Mouse (Mus musculus) heart, embryonic 10.5 days (tissue): ENCODE data around the gene Hivep2. TPM values are rescaled to one million over a fixed set of nuclear protein-coding genes. Genes with fewer than 3 reads are reported as not detected.

ENCODE experiments used
- DNase-seq: peaks from one replicate; pipeline ENCODE4 v3.0.0-alpha.2; 2017; ENCODE audit warnings: low spot score
- H3K27ac ChIP-seq: fragments of 300-500 bp; sonication (generic); 2 replicates; pipeline ENCODE4 v1.5.1; 2016; ENCODE audit warnings: mild to moderate bottlenecking
- H3K27me3 ChIP-seq: fragments of 300-500 bp; sonication (generic); 2 replicates; pipeline ENCODE4 v1.6.1; 2016; ENCODE audit warnings: mild to moderate bottlenecking; ENCODE audit not compliant: poor library complexity, insufficient read depth, severe bottlenecking
- H3K36me3 ChIP-seq: fragments of 300-500 bp; sonication (generic); 2 replicates; pipeline ENCODE4 v1.6.1; 2016; ENCODE audit warnings: mild to moderate bottlenecking, moderate library complexity
- H3K4me1 ChIP-seq: fragments of 300-500 bp; sonication (generic); 2 replicates; pipeline ENCODE4 v1.6.1; 2016; ENCODE audit warnings: mild to moderate bottlenecking
- H3K4me3 ChIP-seq: fragments of 300-500 bp; sonication (generic); 2 replicates; pipeline ENCODE4 v1.5.1; 2016; ENCODE audit warnings: mild to moderate bottlenecking, moderate library complexity
- H3K9me3 ChIP-seq: fragments of 300-500 bp; sonication (generic); 2 replicates; pipeline ENCODE4 v1.6.1; 2016; ENCODE audit warnings: mild to moderate bottlenecking, moderate library complexity
- WGBS: fragments of 180-500 bp; shearing (Covaris S2); methylation state at CpG from one replicate; pipeline ENCODE4 v1.1.7; 2016; 5-methylcytosine and 5-hydroxymethylcytosine counted together
- polyA plus RNA-seq: library from polyadenylated mRNA; unstranded; fragments of >200 nt; fragmentation: Nextera tagmentation; extraction: Ambion mirVana; gene quantifications from 2 replicates; pipeline ENCODE4 v1.2.1, GENCODE M21; 2016

Gene Hivep2
- polyA plus RNA-seq, 1 experiment from 2014 or later = 3.4 TPM

- Histone ChIP-seq H3K27ac (no peak overlapping the region), H3K36me3 (no peaks in the 10 kb centered on the region), H3K9me3 (no peaks in the 10 kb centered on the region), H3K4me1 (peaks cover 30% of the 10 kb centered on the region), H3K4me3 (no peak overlapping the region), H3K27me3 (no peaks in the 10 kb centered on the region)
- 79% methylated on average over 2 of the region's 2 CpGs for WGBS
- no peak for DNase-seq
Observed at GRCm38 (mm10) chr10:14058742-14059141, 92.9 kb downstream of the Hivep2 start.

GRCm38 (mm10) chr10:14059581-14059980, 93.7 kb downstream of the Hivep2 start:
- peaks cover 34% of the 10 kb centered on the region for H3K4me1 ChIP-seq
- no peaks in the 10 kb centered on the region for H3K36me3 ChIP-seq
- H3K9me3 ChIP-seq = no peaks in the 10 kb centered on the region
- no peak overlapping the region for H3K27ac ChIP-seq
- H3K4me3 ChIP-seq = no peak overlapping the region
- DNase-seq = no peak
- 86% methylated on average over 2 of the region's 2 CpGs for WGBS
- no peaks in the 10 kb centered on the region for H3K27me3 ChIP-seq

- WGBS = 74% methylated on average over 2 of the region's 2 CpGs
- no peak overlapping the region for H3K4me3 ChIP-seq
- peaks cover 40% of the 10 kb centered on the region for H3K4me1 ChIP-seq
- H3K9me3 ChIP-seq = no peaks in the 10 kb centered on the region
- no peak overlapping the region for H3K27ac ChIP-seq
- DNase-seq = no peak
- no peaks in the 10 kb centered on the region for H3K27me3 ChIP-seq
- H3K36me3 ChIP-seq = no peaks in the 10 kb centered on the region
Observed at GRCm38 (mm10) chr10:14060302-14060701, 94.4 kb downstream of the Hivep2 start.

GRCm38 (mm10) chr10:14063226-14063625, 97.4 kb downstream of the Hivep2 start:
- H3K36me3 ChIP-seq = no peaks in the 10 kb centered on the region
- no peak for DNase-seq
- no peak overlapping the region for H3K4me3 ChIP-seq
- no peaks in the 10 kb centered on the region for H3K9me3 ChIP-seq
- H3K27ac ChIP-seq = no peak overlapping the region
- peaks cover 19% of the 10 kb centered on the region; the same call in 1 of the 2 replicates for H3K4me1 ChIP-seq
- no peaks in the 10 kb centered on the region for H3K27me3 ChIP-seq
- 83% methylated on average over 4 of the region's 4 CpGs for WGBS

- Histone ChIP-seq H3K27me3 (no peaks in the 10 kb centered on the region), H3K9me3 (no peaks in the 10 kb centered on the region), H3K36me3 (no peaks in the 10 kb centered on the region), H3K4me3 (no peak overlapping the region), H3K4me1 (peaks cover 19% of the 10 kb centered on the region; the same call in 1 of the 2 replicates), H3K27ac (no peak overlapping the region)
- DNase-seq = no peak
- WGBS = 52% methylated on average over 15 of the region's 15 CpGs
Observed at GRCm38 (mm10) chr10:14064759-14065395, 99.0 kb downstream of the Hivep2 start.

GRCm38 (mm10) chr10:14067802-14068201, 101.9 kb downstream of the Hivep2 start:
- Histone ChIP-seq H3K9me3 (no peaks in the 10 kb centered on the region), H3K27me3 (no peaks in the 10 kb centered on the region), H3K4me3 (no peak overlapping the region), H3K4me1 (peaks cover 28% of the 10 kb centered on the region), H3K36me3 (no peaks in the 10 kb centered on the region), H3K27ac (no peak overlapping the region)
- 70% methylated on average over 4 of the region's 4 CpGs for WGBS
- DNase-seq = no peak

- no peak for DNase-seq
- Histone ChIP-seq H3K27me3 (no peaks in the 10 kb centered on the region), H3K36me3 (no peaks in the 10 kb centered on the region), H3K9me3 (no peaks in the 10 kb centered on the region), H3K4me3 (no peak overlapping the region), H3K27ac (no peak overlapping the region), H3K4me1 (peaks cover 29% of the 10 kb centered on the region)
- 57% methylated on average over 5 of the region's 5 CpGs for WGBS
Observed at GRCm38 (mm10) chr10:14070498-14071079, 104.7 kb downstream of the Hivep2 start.

GRCm38 (mm10) chr10:14072504-14072903, 106.6 kb downstream of the Hivep2 start:
- 74% methylated on average over 3 of the region's 3 CpGs for WGBS
- Histone ChIP-seq H3K27ac (no peak overlapping the region), H3K36me3 (no peaks in the 10 kb centered on the region), H3K27me3 (no peaks in the 10 kb centered on the region), H3K9me3 (no peaks in the 10 kb centered on the region), H3K4me1 (peaks cover 26% of the 10 kb centered on the region), H3K4me3 (no peak overlapping the region)
- no peak for DNase-seq

- DNase-seq = no peak
- H3K27me3 ChIP-seq = no peaks in the 10 kb centered on the region
- H3K9me3 ChIP-seq = no peaks in the 10 kb centered on the region
- peaks cover 23% of the 10 kb centered on the region for H3K4me1 ChIP-seq
- H3K4me3 ChIP-seq = no peak overlapping the region
- H3K27ac ChIP-seq = no peak overlapping the region
- 88% methylated on average over 5 of the region's 5 CpGs for WGBS
- H3K36me3 ChIP-seq = no peaks in the 10 kb centered on the region
Observed at GRCm38 (mm10) chr10:14075767-14076166, 109.9 kb downstream of the Hivep2 start.

- Histone ChIP-seq H3K27me3 (no peaks in the 10 kb centered on the region), H3K27ac (no peak overlapping the region), H3K36me3 (no peaks in the 10 kb centered on the region), H3K4me1 (peaks cover 22% of the 10 kb centered on the region), H3K9me3 (no peaks in the 10 kb centered on the region), H3K4me3 (no peak overlapping the region)
- DNase-seq = no peak
- WGBS = 84% methylated on average over 9 of the region's 9 CpGs
Observed at GRCm38 (mm10) chr10:14076880-14077279, 111.0 kb downstream of the Hivep2 start.

- H3K4me1 ChIP-seq = 0 out of 2 replicates have a peak, but pooled peaks cover 4% of the 10 kb centered on the region
- H3K27me3 ChIP-seq = no peaks in the 10 kb centered on the region
- DNase-seq = no peak
- H3K36me3 ChIP-seq = no peaks in the 10 kb centered on the region
- no peak overlapping the region for H3K27ac ChIP-seq
- WGBS = 76% methylated on average over 6 of the region's 6 CpGs
- H3K9me3 ChIP-seq = no peaks in the 10 kb centered on the region
- H3K4me3 ChIP-seq = no peak overlapping the region
Observed at GRCm38 (mm10) chr10:14080830-14081229, 115.0 kb downstream of the Hivep2 start.

- Histone ChIP-seq H3K27ac (no peak overlapping the region), H3K4me1 (0 out of 2 replicates have a peak, but pooled peaks cover 4% of the 10 kb centered on the region), H3K36me3 (no peaks in the 10 kb centered on the region), H3K4me3 (no peak overlapping the region), H3K9me3 (no peaks in the 10 kb centered on the region), H3K27me3 (no peaks in the 10 kb centered on the region)
- DNase-seq = no peak
- 84% methylated on average over 3 of the region's 3 CpGs for WGBS
Observed at GRCm38 (mm10) chr10:14081824-14082223, 115.9 kb downstream of the Hivep2 start.

GRCm38 (mm10) chr10:14082275-14082674, 116.4 kb downstream of the Hivep2 start:
- Histone ChIP-seq H3K4me3 (no peak overlapping the region), H3K9me3 (no peaks in the 10 kb centered on the region), H3K4me1 (0 out of 2 replicates have a peak, but pooled peaks cover 4% of the 10 kb centered on the region), H3K36me3 (no peaks in the 10 kb centered on the region), H3K27me3 (no peaks in the 10 kb centered on the region), H3K27ac (no peak overlapping the region)
- 77% methylated on average over 3 of the region's 3 CpGs for WGBS
- no peak for DNase-seq
